Mouse (Mus musculus) lung, embryonic 14.5 days (tissue): ENCODE measurements around the gene Fntb. TPM values are rescaled to one million over a fixed set of nuclear protein-coding genes. Genes with fewer than 3 reads are reported as not detected.

ENCODE experiments used
- ATAC-seq: fragments of 200-750 bp; cut with Nextera tagmentation; 2 replicates; pipeline ENCODE4 v1.8.0; 2017; ENCODE audit warnings: mild to moderate bottlenecking, moderate TSS enrichment, moderate library complexity; ENCODE audit not compliant: insufficient read depth
- DNase-seq: peaks from one replicate; pipeline ENCODE4 v3.0.0-alpha.2; 2015
- H3K27ac ChIP-seq: fragments of 300-500 bp; sonication (generic); 2 replicates; pipeline ENCODE4 v1.5.1; 2014; ENCODE audit warnings: low read depth, mild to moderate bottlenecking, moderate library complexity
- H3K27me3 ChIP-seq: fragments of 300-500 bp; sonication (generic); 2 replicates; pipeline ENCODE4 v1.6.1; 2014; ENCODE audit warnings: low read length, control low read depth; ENCODE audit not compliant: insufficient read depth
- H3K36me3 ChIP-seq: fragments of 300-500 bp; sonication (generic); 2 replicates; pipeline ENCODE4 v1.6.1; 2014; ENCODE audit warnings: control low read depth; ENCODE audit not compliant: insufficient read depth
- H3K4me1 ChIP-seq: fragments of 300-500 bp; sonication (generic); 2 replicates; pipeline ENCODE4 v1.6.1; 2014; ENCODE audit warnings: antibody characterized with exemption, control low read depth; ENCODE audit not compliant: insufficient read depth
- H3K4me2 ChIP-seq: fragments of 300-500 bp; sonication (generic); 2 replicates; pipeline ENCODE4 v1.6.1; 2014; ENCODE audit warnings: mild to moderate bottlenecking
- H3K4me3 ChIP-seq: fragments of 300-500 bp; sonication (generic); 2 replicates; pipeline ENCODE4 v1.5.1; 2014; ENCODE audit warnings: low read depth, low read length
- H3K9ac ChIP-seq: fragments of 300-500 bp; sonication (generic); 2 replicates; pipeline ENCODE4 v1.6.1; 2014
- H3K9me3 ChIP-seq: fragments of 300-500 bp; sonication (generic); 2 replicates; pipeline ENCODE4 v1.6.1; 2016; ENCODE audit warnings: low read depth, low read length, control low read depth
- CTCF ChIP-seq: IDR thresholded peaks from 2 replicates; pipeline ENCODE4 v1.5.1; 2016; ENCODE audit warnings: antibody characterized with exemption, low read depth
- WGBS: fragments of 180-500 bp; shearing (Covaris S2); extraction: QIAGEN DNeasy Blood & Tissue Kit; methylation state at CpG from one replicate; pipeline ENCODE4 v1.1.7; 2014; 5-methylcytosine and 5-hydroxymethylcytosine counted together
- polyA plus RNA-seq: library from polyadenylated mRNA; unstranded; fragments of >200 nt; fragmentation: Nextera tagmentation; extraction: Ambion mirVana; gene quantifications from 2 replicates; pipeline ENCODE4 v1.2.1, GENCODE M21; 2014

The Fntb gene
- polyA plus RNA-seq, 1 experiment from 2014 or later, result 48.4 TPM

DNA sequence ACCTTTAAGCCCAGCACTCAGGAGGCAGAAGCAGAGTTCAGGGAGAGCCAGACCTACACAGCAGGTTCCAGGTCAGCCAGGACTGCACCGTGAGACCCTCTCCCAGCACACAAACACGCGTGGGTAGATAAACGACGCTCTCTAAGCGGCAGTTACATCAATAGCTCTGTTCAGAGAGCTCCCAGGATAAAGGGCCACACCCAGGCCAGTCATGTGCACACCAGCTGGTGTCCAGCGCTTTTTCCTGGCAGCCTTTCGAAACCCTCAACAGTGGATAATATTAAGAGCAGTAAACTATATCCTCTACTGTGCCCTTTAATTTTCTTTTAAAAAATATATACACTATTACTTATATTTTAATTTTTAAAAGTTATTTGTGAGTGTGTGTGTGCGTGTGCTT lies 146.8 kb downstream of the Fntb start:
- no peak for TF ChIP-seq CTCF
- H3K4me2 ChIP-seq, result no peak overlapping the region
- H3K4me3 ChIP-seq, result no peak overlapping the region
- H3K27ac ChIP-seq, result no peak overlapping the region
- WGBS, result 66% methylated on average over 9 of the region's 9 CpGs
- no peaks in the 10 kb centered on the region for H3K4me1 ChIP-seq
- no peak for DNase-seq
- no peak overlapping the region for H3K9ac ChIP-seq
- H3K27me3 ChIP-seq, result no peaks in the 10 kb centered on the region
- peaks cover 36% of the 10 kb centered on the region; the same call in 1 of the 2 replicates for H3K36me3 ChIP-seq
- H3K9me3 ChIP-seq, result no peaks in the 10 kb centered on the region
- ATAC-seq, result no peak

DNA sequence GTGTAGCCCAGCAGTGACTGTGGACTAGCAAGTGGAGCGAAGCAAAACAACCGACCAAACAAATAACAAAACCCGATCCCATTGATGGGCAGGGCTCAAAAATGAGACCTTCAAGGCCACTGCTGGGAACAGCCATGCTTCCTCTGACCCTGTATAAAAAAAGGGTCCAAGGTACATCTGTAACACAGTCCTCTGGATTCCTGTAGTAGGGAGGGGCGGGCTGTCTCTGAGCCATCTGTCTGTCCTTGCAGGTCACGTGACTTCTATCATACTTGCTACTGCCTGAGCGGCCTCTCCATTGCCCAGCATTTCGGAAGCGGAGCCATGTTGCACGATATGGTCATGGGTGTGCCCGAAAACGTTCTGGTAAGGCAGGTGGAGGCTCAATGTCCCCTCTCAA lies 150.8 kb downstream of the Fntb start:
- no peak overlapping the region for H3K4me3 ChIP-seq
- no peaks in the 10 kb centered on the region for H3K9me3 ChIP-seq
- H3K9ac ChIP-seq, result no peak overlapping the region
- H3K36me3 ChIP-seq, result peaks cover 20% of the 10 kb centered on the region; the same call in 1 of the 2 replicates
- H3K4me1 ChIP-seq, result no peaks in the 10 kb centered on the region
- ATAC-seq (no peak), DNase-seq (no peak)
- 89% methylated on average over 11 of the region's 11 CpGs for WGBS
- TF ChIP-seq CTCF, result no peak
- no peak overlapping the region for H3K4me2 ChIP-seq
- H3K27me3 ChIP-seq, result no peaks in the 10 kb centered on the region
- H3K27ac ChIP-seq, result no peak overlapping the region

DNA sequence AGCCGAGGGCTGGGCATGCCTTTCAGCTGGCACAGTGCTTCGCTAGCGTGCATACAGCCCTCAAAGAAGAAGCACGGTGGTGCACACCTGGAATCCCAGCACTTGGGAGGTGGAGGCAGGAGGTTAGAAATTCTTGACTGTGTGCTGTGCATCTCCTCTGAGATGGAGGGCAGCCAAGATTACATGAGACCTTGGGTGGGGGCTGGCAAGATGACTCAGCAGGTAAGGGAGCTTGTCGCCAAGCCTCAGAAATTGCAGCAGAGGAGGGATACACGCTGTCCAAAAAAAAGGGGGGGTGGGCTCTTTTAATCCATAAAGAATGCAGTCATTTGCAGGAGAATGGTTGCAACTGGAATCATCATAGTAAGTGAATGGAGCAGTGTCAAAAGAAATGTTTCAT lies 152.7 kb downstream of the Fntb start:
- ATAC-seq (no peak), DNase-seq (no peak)
- 81% methylated on average over 6 of the region's 6 CpGs for WGBS
- Histone ChIP-seq H3K9me3 (no peaks in the 10 kb centered on the region), H3K27ac (no peak overlapping the region), H3K4me1 (no peaks in the 10 kb centered on the region), H3K9ac (no peak overlapping the region), H3K36me3 (peaks cover 15% of the 10 kb centered on the region; the same call in 1 of the 2 replicates), H3K4me3 (no peak overlapping the region), H3K4me2 (no peak overlapping the region), H3K27me3 (no peaks in the 10 kb centered on the region)
- no peak for TF ChIP-seq CTCF

DNA sequence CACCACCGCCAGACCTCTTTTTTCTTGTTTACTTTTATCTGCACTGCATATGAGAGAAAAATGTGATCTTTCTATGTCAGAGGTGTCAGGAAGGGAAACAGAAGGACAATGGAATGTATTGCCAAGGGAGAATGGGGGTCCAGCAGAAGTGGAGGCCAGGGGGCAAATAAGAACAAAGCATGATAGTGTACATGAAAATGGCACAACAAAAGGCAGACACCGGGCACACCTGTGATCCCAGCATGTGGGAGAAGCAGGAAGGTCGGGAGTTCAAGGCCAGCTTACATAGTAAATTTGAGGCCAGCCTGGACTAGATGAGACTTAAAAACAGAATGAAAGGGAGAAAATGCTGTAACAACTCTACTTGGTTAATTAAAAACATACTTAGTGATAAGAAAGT lies 153.5 kb downstream of the Fntb start:
- H3K9ac ChIP-seq, result no peak overlapping the region
- DNase-seq (no peak), ATAC-seq (no peak)
- no peaks in the 10 kb centered on the region for H3K4me1 ChIP-seq
- H3K4me2 ChIP-seq, result no peak overlapping the region
- no peaks in the 10 kb centered on the region for H3K9me3 ChIP-seq
- peaks cover 15% of the 10 kb centered on the region; the same call in 1 of the 2 replicates for H3K36me3 ChIP-seq
- no peak overlapping the region for H3K27ac ChIP-seq
- 59% methylated on average over 3 of the region's 3 CpGs for WGBS
- H3K4me3 ChIP-seq, result no peak overlapping the region
- H3K27me3 ChIP-seq, result no peaks in the 10 kb centered on the region
- no peak for TF ChIP-seq CTCF

DNA sequence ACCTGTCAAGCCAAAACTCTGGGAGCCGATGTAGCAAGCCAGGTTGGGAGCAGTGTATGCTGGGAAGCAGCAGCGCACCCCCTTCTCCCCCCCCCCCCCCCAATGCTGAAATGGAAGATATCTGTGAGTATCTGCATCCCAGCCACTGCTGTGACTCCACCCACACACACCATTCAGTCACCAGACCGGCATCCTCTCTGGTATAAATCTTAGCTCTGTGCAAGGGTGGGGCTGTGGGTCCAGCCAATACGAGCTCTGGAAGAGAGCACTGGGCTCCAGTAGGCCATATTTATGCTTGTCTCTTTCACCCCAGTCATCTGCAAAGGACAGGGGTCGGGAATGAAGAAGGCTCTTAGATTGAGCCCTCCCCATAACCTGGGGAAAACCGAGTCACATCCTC lies 155.0 kb downstream of the Fntb start:
- Histone ChIP-seq H3K36me3 (peaks cover 8% of the 10 kb centered on the region; the same call in 1 of the 2 replicates), H3K4me2 (no peak overlapping the region), H3K27me3 (no peaks in the 10 kb centered on the region), H3K9ac (no peak overlapping the region), H3K27ac (no peak overlapping the region), H3K4me3 (no peak overlapping the region), H3K9me3 (no peaks in the 10 kb centered on the region), H3K4me1 (no peaks in the 10 kb centered on the region)
- 66% methylated on average over 6 of the region's 6 CpGs for WGBS
- DNase-seq (no peak), ATAC-seq (peak; percentile 35; the same call in 1 of the 2 replicates)
- no peak for TF ChIP-seq CTCF

DNA sequence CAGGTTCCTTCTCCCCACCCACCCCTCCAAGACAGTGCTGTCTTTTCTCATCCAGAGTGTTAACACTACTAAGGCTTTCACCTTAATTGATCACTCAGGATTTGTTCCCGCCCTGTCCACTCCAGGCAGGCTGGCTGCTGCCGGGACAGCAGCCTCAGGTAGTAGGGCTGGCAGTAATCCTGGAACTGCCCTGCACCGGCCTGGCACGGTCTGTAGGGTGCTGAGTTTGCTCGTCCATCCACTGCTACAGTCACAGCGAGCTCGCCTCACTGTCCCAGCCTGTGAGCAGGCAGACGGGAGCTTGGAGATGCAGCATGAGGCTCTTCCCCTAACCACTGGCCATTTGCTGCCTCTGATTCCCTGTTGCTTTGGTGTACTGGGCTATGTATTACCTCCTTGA lies 155.6 kb downstream of the Fntb start:
- DNase-seq (no peak), ATAC-seq (no peak)
- TF ChIP-seq CTCF, result no peak
- Histone ChIP-seq H3K4me2 (no peak overlapping the region), H3K27me3 (no peaks in the 10 kb centered on the region), H3K9ac (no peak overlapping the region), H3K27ac (no peak overlapping the region), H3K36me3 (peaks cover 8% of the 10 kb centered on the region; the same call in 1 of the 2 replicates), H3K4me3 (no peak overlapping the region), H3K4me1 (no peaks in the 10 kb centered on the region), H3K9me3 (no peaks in the 10 kb centered on the region)
- 86% methylated on average over 8 of the region's 8 CpGs for WGBS

DNA sequence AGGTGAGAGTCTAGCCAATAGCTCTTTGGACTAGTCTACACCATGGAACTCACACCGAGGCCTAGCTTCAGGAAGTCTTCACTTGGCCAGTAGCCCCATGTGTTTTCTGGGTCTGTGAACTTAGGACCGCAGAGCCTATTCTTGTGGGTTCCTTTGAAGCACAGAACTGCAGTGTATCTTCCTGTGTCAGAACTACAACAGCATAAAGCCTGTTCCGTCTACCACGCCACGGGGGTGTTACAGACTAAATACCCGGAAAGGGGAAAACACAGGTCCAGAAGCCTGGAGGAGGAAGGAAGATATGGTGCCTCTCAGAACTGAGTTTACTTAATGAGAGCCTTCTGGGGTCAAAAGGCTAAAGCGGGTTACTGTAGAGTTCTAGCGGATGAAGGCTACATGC lies 157.7 kb downstream of the Fntb start:
- peak; percentile 17 for DNase-seq
- Histone ChIP-seq H3K36me3 (no peaks in the 10 kb centered on the region), H3K27ac (peak overlapping the region; percentile 12; the same call in 1 of the 2 replicates), H3K9me3 (no peaks in the 10 kb centered on the region), H3K4me2 (no peak overlapping the region), H3K4me3 (no peak overlapping the region), H3K4me1 (no peaks in the 10 kb centered on the region), H3K9ac (no peak overlapping the region), H3K27me3 (no peaks in the 10 kb centered on the region)
- no peak for TF ChIP-seq CTCF
- WGBS, result 89% methylated on average over 8 of the region's 8 CpGs
- ATAC-seq, result no peak
